Mouse (Mus musculus) liver, adult (tissue): Measurements from ENCODE around the gene Flad1.

Experiments
- GATA4 ChIP-seq: IDR thresholded peaks from 2 replicates; pipeline ENCODE4 v1.6.1; 2014; ENCODE audit warnings: mild to moderate bottlenecking, low read length; ENCODE audit not compliant: insufficient replicate concordance

Gene Flad1

DNA sequence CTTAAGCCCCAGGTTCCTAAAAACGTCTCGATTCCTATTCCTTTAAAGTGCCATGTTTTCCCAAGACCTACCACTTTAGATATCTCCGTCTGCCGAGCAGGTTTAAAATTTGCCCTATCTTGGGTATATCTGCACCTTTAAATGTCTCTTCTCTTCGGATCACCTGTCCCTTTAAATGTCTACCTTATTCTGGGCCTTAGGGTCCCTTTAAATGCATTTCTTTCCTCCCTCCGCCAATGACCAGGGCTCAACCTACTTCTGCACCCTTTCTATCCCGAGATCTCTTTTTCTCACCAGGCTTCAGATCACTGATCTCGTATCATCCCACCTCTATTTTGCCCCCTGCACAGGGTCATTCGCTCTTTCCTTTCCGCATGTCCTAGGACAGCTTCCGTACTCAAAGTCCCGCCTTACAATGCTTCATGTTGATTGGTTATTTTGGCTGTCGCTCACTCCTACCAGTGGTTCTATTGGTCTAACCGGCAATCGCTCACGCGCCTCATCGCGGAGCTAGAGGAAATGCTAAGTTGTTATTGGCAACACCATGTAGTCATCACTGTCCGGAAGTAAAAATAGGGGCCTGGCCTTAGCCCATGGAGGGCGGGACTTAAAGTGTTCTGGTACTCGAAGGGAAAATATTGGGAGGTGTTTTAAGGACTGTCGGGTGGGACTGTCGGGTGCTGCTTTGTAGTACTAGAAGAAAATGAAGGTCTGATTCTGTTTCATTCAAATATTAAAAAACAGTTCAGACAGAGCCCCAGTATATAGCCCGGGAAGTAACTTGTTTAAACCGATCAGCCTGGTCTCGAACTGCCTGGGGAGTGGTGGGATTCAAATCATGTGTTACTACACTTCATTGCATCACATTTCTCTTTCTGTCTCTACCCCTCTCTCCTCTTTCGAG is at the start of gene Flad1:
Gene Flad1 (minus strand): TSS at position 381 of the 904 bp plus-strand sequence.
- peak; percentile 49; the same call in 1 of the 2 replicates for TF ChIP-seq GATA4

DNA sequence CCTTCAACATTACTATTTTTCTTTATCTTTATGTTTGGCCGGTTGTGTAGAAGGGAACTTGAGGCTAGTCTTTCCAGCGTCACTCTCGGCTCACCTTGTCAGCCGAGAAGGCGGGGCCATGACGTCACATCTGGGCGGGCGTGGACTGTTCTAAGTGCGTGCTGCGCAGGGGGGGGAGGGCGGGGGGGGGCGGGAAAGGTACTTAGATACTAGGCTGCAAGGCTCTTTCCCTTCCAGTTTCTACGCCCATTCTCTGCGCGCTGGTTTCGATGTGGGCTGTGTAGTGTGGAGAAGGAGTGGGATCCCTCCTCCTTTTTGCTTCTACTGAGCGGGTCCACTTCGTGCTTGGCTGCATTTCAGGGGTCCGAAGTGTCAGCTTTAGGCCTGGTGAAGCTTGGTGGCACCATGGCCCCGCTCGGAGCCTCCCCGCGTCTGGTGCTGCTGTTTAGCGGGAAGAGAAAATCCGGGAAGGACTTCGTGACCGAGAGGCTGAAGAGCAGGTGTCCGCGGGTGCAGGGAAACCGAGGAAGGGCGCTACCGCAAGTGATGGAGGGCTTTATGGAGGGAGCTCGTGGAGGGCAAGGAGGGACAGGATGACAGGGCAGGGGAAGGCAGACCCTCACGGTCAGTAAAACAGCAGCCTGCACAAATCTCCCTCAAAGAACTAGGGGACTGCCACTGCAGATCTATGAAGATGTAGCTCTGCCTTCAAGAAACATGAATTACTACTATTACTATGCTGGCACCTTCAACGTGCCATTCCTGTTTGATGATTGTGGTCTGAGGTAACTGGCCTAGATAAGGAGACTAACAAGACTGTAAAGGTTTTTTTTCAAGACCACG is 47.5 kb upstream of the Flad1 start:
- no peak for TF ChIP-seq GATA4

DNA sequence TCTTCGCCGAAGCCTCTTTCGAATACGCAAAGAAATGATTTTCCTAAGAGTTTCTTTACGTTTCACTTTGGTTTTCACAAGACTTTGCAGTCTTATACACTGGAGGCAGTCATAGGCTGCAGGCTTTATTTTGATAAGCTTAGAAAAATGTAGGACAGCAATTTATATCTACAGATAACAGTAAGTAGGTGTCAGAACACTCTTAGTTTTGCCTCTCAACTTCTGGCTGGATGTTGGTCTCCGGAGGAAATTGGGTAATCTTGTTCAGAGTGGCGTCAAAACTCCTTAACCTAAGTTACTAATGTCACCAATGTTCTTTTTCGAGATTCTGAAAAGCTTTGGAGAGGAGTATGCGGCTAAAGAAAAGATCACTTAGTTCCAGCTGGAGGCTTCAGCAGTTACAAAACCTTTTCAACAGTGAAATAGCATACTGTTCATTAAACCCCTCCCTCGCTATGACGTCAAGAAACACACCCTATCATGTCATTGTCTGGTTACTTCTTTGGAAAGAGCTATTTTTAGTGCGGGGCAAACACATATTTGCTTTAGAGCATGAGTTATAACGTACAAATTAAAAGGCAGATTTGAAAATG is 46.8 kb upstream of the Flad1 start:
- no peak for TF ChIP-seq GATA4

DNA sequence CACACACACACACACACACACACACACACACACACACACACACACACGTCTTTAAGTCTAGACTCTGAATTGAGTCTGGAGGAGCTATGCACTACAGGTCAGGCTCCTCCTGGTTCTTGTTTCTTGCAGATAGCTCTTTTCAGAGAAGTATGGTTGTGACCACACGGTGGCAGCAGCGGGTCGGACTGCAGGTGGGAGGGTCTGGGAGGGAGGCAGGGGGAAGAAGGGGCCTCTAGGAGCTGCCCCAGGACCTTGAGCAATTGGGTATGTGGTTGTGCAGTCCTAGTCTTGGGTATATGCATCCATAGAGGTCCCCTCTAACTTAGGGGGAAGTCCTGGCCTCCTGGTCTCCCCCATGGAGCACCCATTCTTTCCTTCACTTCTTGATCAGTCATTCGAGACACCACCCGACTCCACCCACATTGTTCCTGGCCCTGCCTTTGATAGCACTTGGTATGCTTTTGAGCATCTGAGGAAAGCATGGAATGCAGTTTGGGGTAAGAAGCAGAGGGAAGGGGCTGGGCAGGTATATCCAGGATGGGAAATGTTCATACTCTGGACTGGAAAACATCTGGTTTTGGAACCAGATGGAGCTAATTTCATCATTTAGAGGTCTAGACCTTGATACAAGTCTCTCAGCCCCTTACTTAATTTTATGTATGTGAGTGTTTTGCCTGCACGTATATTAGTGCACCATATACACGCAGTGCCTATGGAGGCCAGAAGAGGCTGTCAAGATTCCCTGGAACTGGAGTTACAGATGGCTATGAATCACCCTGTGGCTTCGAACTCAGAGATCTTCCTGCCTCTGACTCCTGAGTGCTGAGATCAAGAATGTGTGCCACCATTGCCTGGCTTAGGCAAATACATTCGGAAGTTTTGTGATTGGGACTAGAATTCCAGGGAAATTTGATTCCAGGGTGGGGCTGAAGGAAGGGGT is 45.3 kb upstream of the Flad1 start:
- no peak for TF ChIP-seq GATA4

DNA sequence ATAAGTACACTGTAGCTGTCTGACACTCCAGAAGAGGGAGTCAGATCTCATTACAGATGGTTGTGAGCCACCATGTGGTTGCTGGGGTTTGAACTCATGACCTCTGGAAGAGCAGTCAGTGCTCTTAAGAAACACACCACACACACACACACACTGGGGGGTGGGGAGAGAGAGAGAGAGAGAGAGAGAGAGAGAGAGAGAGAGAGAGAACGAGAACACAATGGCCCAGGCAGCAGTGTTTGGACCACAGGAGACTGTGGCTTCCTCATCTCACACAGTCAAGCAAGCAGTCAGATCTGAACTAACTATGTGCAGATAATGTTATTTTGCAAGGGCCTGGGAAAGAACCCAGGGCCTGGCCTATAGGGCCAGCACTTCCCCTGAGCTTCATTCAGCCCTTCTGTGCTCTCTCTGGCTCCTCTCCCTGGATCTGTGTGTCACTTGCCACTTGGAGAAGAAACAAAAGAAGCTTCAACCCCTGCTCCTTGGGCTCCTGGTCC is 44.2 kb upstream of the Flad1 start:
- no peak for TF ChIP-seq GATA4

DNA sequence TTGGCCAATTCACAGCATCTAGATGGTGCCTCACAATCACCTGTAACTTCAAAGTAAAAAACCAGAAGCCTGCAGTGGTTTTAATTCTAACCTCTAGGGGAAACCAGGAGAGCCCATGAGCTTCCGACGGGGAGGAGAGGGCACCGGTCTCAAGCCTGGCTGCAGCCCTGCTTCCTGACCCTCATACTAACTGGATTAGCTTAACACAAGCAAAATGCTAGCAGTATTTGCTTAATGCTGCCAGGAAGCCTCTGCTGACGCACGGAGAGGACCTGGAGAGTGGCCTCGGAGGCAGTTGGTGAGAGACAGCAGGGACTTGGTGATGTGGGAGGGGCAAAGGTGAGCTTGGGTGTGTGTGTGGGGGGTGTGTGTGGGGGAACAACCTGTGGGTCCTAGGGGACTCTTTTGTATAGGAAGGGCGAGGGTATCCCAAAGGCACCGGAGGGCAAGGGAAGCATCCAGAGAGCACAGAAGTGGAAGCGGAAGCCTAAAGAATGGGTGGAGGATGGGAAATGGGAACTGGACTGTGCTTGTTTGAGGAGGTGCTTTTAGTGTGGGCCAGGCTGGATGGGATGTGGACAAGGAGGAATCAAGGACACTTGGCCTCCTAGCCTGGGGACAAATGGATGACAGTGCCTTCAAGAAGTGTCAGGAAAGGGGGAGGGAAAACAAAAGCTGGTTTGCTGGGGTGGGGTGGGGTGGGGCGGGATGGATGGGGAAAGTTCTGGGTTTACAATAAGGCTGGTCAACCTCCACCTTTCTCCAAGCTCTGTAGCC is 42.9 kb upstream of the Flad1 start, which contains the start of gene Pmvk:
Gene Pmvk (plus strand): TSS at position 141 of the 777 bp plus-strand sequence.
- no peak for TF ChIP-seq GATA4

DNA sequence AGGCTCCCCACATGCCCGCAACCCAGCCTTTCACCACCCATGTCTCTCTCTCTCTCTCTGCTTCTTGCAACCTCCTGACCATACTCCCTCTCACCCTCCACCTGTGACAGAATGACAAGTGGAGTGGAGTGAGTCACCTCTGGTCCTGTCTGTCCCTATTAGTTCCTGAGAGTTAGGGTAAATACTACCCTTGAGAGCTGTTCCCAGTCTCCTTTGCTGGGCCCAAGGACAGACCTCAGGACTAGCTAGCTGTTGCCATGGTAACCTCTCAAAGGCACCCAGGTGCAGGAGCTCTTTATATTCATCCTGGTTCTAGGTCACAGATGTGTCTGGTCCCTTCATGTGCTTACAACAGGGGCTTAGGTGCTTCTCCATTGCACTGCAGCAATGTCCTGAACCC is 40.2 kb upstream of the Flad1 start:
- no peak for TF ChIP-seq GATA4

DNA sequence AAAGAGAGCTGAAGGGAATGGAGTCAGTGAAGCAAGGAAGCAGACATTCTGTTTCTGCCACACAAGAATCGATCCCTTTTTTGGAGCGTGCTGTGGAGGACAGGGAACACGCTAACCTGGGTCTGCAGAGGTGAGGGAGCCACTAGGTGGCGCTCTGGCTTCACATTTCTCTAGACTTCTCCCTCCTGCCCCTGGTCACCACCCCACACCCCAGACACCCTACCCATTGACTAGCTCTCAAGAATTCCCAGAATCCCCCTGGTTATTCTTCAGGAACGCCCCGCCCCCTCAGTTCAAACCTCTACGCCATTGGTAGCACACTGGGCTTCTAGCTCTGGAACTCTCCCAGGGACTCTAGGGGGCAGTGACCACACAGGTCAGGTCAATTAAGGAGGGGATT is 37.9 kb upstream of the Flad1 start:
- no peak for TF ChIP-seq GATA4

DNA sequence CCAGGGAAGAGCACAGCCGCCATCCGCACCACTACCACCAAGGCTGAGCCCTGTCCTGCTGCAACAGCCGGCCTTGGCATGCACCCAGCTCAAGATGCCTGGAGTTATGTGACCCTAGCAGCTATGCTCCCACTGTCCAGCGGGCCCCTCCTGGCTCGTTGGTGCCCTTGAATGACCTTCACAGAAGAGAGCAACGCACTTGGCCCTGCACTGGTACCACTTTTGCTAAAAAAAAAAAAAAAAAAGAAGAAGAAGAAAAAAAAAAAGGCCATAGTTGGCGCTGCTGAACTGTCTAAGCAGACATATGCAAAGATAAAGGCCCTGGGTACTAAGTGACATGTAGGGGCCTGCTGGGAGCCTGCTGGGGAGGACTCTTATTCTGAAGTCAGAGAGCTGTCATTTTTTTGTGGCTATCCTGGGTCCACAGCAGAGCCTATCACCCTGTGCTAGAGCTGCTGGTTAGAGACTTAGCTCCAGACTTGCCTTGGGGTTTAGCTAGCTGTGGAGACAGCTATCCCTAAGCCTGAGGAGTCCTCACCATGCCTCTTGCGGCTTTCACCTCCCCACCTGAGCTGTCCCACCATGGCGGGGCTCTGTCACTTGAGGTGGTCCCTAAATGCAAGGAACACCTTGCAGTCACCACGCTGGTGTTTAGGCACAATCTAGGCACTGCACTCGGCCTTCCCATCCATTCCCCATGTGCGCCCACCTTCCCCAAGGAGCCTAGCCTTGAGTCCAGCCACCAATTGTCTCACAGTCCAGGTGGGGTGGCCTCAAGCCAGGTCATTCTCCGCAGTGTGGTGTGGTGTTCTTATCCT is 37.3 kb upstream of the Flad1 start:
- TF ChIP-seq GATA4, result no peak

DNA sequence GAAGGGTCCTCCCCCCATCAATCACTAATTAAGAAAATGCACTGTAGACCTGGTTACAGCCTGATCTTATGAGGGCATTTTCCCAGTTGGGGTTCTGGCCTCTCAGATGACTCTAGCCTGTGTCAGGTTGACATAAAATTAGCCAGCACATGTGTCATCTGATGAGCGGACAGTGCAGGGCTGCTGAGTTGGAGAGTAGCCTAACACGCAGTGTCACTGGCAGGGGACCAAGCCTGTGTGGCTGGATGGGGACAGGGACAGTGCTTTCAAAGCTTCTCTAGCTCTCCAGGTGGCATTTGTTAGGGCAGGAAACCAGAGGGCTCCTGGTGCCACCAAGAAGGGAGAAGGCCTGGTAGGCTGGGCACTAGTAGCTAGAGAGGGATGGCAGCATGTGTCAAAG is 29.0 kb upstream of the Flad1 start:
- no peak for TF ChIP-seq GATA4

DNA sequence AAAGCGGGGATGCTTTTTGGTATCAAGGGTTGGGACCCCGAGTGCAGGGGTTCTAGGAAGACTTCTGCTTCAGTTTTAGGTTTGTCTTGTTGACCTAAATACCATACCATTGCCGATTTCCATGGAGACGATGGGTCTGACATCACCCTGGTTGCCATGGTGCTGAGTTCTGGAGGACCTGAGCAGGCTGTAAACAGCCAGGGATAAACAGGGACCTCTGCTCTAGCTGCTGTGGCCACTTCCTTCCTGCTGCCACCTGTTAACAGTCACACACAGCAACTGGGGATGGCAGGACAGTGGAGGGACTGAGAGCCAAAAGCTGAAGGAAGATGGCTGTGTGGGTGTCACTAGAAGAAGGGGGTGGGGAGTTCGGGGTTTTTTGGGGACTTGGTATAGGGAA is 25.6 kb upstream of the Flad1 start:
- no peak for TF ChIP-seq GATA4

DNA sequence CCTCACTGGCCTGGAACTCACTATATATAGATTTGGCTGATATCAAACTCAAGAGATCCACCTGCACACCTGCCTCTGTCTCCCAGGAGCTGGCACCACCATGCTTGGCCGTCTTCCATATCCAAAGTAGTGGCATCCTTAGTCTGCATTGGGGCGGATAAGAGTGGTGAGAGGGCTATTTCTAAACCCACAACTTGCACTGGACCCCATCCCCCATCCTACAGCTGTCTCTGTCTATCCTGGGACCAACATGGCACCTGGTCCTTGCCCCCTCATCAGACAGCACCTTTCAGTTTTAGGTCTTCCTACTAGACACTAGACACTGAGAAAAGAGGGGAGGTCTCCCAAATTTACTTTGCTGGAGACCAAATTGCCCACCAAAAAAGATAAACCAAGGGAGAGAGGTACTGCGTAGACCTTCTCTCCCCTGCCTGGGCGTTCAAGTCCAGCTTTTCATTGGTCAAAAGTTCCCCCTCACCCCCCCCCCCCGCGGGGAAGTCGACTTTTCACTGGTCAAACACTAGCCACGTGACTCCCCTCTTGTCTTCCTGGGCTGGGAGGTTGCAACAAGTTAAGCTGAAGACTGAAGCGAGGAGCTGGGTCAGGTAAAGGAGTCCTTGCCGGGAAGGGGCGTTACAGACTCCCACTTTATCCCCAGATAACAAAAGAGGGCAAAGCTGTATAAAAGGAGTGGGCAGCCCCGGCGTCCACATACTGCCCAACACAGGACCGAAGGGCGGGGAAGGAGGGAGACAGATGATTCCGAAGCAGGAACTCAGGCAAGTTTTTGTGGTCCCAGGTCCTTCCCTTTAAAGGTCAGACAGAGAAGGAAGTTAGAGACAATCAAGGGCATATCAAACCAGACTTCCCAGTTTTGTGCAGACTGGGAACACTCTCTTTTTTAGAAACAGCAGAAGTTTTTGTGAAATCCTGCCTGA is 24.8 kb upstream of the Flad1 start, which contains the start of gene Pbxip1:
Gene Pbxip1 (plus strand): TSS at position 531 of the 938 bp plus-strand sequence.
- no peak for TF ChIP-seq GATA4
